Mouse (Mus musculus) adrenal gland, postnatal 4 days (tissue): Measurements from ENCODE around the gene Haus3. TPM values are rescaled to one million over a fixed set of nuclear protein-coding genes. Genes with fewer than 3 reads are reported as not detected.

Source experiments
- DNase-seq, 2 experiments: peaks; one replicate each; pipeline ENCODE4 v3.0.0; 2021 to 2022; ENCODE audit warnings: low spot score in 2 of 2, mixed read lengths in 2 of 2
- long read RNA-seq, 2 experiments: library from polyadenylated mRNA; stranded (forward); transcript quantifications; one replicate each; pipeline ENCODE4 v2.0.0; 2021
- total RNA-seq, 2 experiments: library from RNA; stranded (reverse); gene quantifications; 2 replicates each; pipeline ENCODE4 v1.2.3; 2021

The Haus3 gene
- 10 to 100 TPM; 12.3 to 14.0 TPM for total RNA-seq
- long read RNA-seq, experiment 1, transcript Haus3-201 (5 exons, 2,073 nt) = major isoform, 11 of 14 reads
- long read RNA-seq, experiment 1, partial matches to known transcripts = 3 of 14 reads
- long read RNA-seq, experiment 1, other reads (novel, unspliced or antisense) = 0 of 14 reads
- long read RNA-seq, experiment 2, transcript Haus3-201 (5 exons, 2,073 nt) = major isoform, 8 of 13 reads
- long read RNA-seq, experiment 2, partial matches to known transcripts = 4 of 13 reads
- long read RNA-seq, experiment 2, other reads (novel, unspliced or antisense) = 1 of 13 reads

GRCm38 (mm10) chr5:34168950-34169891 lies at the start of gene Haus3, which contains the start of gene Poln:
Haus3 (minus strand) TSS chr5:34169527.
Poln (minus strand) TSS chr5:34169448.
- peak; percentile 89 to 94 for DNase-seq

GRCm38 (mm10) chr5:34218672-34219071 lies 49.3 kb upstream of the Haus3 start:
- DNase-seq = no peak

- DNase-seq = no peak
Measured at GRCm38 (mm10) chr5:34217756-34218155, 48.4 kb upstream of the Haus3 start.

GRCm38 (mm10) chr5:34216025-34216424 lies 46.7 kb upstream of the Haus3 start:
- DNase-seq = no peak

- no peak for DNase-seq
Measured at GRCm38 (mm10) chr5:34213659-34214058, 44.3 kb upstream of the Haus3 start.

GRCm38 (mm10) chr5:34210279-34210678 lies 41.0 kb upstream of the Haus3 start:
- DNase-seq = peak in 1 of 2 experiments; percentile 60

GRCm38 (mm10) chr5:34207503-34207902 lies 38.2 kb upstream of the Haus3 start:
- no peak for DNase-seq

- DNase-seq = no peak
Measured at GRCm38 (mm10) chr5:34205788-34206187, 36.5 kb upstream of the Haus3 start.

- DNase-seq = no peak
Measured at GRCm38 (mm10) chr5:34204911-34205310, 35.6 kb upstream of the Haus3 start.

GRCm38 (mm10) chr5:34202006-34202405 lies 32.7 kb upstream of the Haus3 start:
- no peak for DNase-seq

- no peak for DNase-seq
Measured at GRCm38 (mm10) chr5:34201396-34201795, 32.1 kb upstream of the Haus3 start.

GRCm38 (mm10) chr5:34198615-34199014 lies 29.3 kb upstream of the Haus3 start:
- DNase-seq = no peak

GRCm38 (mm10) chr5:34197243-34197642 lies 27.9 kb upstream of the Haus3 start:
- no peak for DNase-seq

- DNase-seq = no peak
Measured at GRCm38 (mm10) chr5:34196423-34196822, 27.1 kb upstream of the Haus3 start.

GRCm38 (mm10) chr5:34195786-34196185 lies 26.5 kb upstream of the Haus3 start:
- no peak for DNase-seq

GRCm38 (mm10) chr5:34194975-34195662 lies 25.8 kb upstream of the Haus3 start:
- DNase-seq = no peak

GRCm38 (mm10) chr5:34194426-34194825 lies 25.1 kb upstream of the Haus3 start:
- DNase-seq = no peak

GRCm38 (mm10) chr5:34191843-34192242 lies 22.5 kb upstream of the Haus3 start:
- DNase-seq = no peak

GRCm38 (mm10) chr5:34191021-34191420 lies 21.7 kb upstream of the Haus3 start:
- DNase-seq = no peak

- no peak for DNase-seq
Measured at GRCm38 (mm10) chr5:34189521-34189920, 20.2 kb upstream of the Haus3 start.

- DNase-seq = no peak
Measured at GRCm38 (mm10) chr5:34188856-34189255, 19.5 kb upstream of the Haus3 start.
